Mouse (Mus musculus): ENCODE data around the gene Gtf3c5. TPM values are rescaled to one million over a fixed set of nuclear protein-coding genes. Genes with fewer than 3 reads are reported as not detected.

The Gtf3c5 gene
- polyA plus RNA-seq, 1 experiment from 2014 or later: 12.6 TPM

- Histone ChIP-seq H3K4me2 (peak overlapping the region; percentile 36), H3K27me3 (no peaks in the 10 kb centered on the region), H3K9ac (peak overlapping the region; percentile 35; the same call in 1 of the 2 replicates), H3K4me3 (replicated peaks) (no peak overlapping the region), H3K4me1 (replicated peaks) (peaks cover 93% of the 10 kb centered on the region), H3K27ac (replicated peaks) (peak overlapping the region; percentile 84), H3K36me3 (replicated peaks) (peaks cover 47% of the 10 kb centered on the region), H3K9me3 (replicated peaks) (no peaks in the 10 kb centered on the region)
- 29% methylated on average over 10 of the region's 10 CpGs for WGBS (ENCODE audit: insufficient replicate concordance)
- ATAC-seq (ENCODE audit: insufficient read depth): peak; percentile 64
Measured at GRCm38 (mm10) chr2:28607341-28608165, 24.0 kb upstream of the Gtf3c5 start.

DNA sequence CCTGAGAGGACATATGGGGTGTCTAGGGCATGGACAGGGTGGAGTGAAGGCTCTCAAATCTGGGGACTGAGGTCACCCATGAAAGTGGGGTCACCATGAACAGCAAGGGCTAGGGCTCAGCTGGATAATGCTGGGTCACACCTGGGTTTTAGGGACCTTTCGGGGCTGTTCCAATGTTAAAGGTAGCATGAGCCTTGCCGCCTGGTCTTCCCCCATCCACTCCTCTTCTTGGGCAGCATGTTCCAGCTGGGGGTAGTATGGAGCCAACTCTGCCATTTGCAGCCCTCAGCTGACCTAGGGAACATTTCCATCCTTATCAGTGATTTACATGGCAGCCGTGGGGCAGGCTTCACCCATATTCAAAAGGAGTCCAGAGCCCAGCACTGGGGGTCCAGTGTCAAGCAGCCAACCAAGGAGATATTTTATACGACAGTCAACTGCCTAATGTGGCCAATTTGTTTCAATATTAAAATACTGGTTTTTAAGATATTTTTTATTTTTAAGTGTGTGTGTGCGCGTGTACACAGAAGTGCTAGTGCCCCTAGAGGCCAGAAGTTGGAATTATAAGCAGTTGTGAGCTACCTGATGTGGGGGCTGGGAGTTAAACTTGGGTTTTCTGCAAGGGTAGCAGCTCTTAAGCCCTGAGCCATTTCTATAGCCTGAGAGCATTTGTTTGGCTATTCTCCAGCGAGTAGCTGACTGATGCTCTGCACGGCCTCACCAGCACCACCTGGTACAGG, 23.2 kb upstream of the Gtf3c5 start:
- 51% methylated on average over 8 of the region's 8 CpGs for WGBS (ENCODE audit: insufficient replicate concordance)
- ATAC-seq (ENCODE audit: insufficient read depth): no peak
- Histone ChIP-seq H3K4me3 (replicated peaks) (no peak overlapping the region), H3K36me3 (replicated peaks) (peaks cover 40% of the 10 kb centered on the region), H3K4me1 (replicated peaks) (peaks cover 93% of the 10 kb centered on the region), H3K9ac (peak overlapping the region; percentile 35; the same call in 1 of the 2 replicates), H3K27me3 (no peaks in the 10 kb centered on the region), H3K4me2 (0 out of 2 replicates have a peak overlapping the region, but pooled peaks have one; percentile 36), H3K27ac (replicated peaks) (peak overlapping the region; percentile 84), H3K9me3 (replicated peaks) (no peaks in the 10 kb centered on the region)

GRCm38 (mm10) chr2:28605789-28606541, 22.4 kb upstream of the Gtf3c5 start:
- Histone ChIP-seq H3K36me3 (replicated peaks) (peaks cover 32% of the 10 kb centered on the region), H3K27me3 (no peaks in the 10 kb centered on the region), H3K4me2 (no peak overlapping the region), H3K9ac (no peak overlapping the region), H3K4me1 (replicated peaks) (peaks cover 93% of the 10 kb centered on the region), H3K27ac (replicated peaks) (peak overlapping the region; percentile 84), H3K4me3 (replicated peaks) (no peak overlapping the region), H3K9me3 (replicated peaks) (no peaks in the 10 kb centered on the region)
- no peak for ATAC-seq (ENCODE audit: insufficient read depth)
- 46% methylated on average over 14 of the region's 14 CpGs for WGBS (ENCODE audit: insufficient replicate concordance)

DNA sequence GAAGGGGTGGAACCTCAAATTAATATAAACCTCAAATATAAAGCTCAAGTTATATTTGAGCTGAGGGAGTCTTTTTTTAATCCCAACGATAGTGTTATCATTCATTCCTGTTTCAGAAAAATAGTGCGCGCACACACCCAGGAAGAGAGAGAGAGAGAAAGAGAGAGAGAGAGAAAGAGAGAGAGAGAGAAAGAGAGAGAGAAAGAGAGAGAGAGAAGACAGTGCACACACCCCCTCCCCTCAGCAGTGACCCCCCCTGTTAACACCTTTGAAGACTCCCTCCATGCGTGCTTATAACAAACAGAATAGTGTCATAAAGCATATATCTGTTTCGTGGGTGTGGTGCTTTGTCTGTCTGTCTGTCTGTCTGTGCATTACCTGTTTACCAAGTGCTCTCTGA, 20.0 kb upstream of the Gtf3c5 start:
- peaks cover 7% of the 10 kb centered on the region for H3K36me3 ChIP-seq (replicated peaks)
- peaks cover 93% of the 10 kb centered on the region for H3K4me1 ChIP-seq (replicated peaks)
- 0 out of 2 replicates have a peak overlapping the region, but pooled peaks have one; percentile 35 for H3K9ac ChIP-seq
- H3K4me2 ChIP-seq: no peak overlapping the region
- H3K27ac ChIP-seq (replicated peaks): peak overlapping the region; percentile 94
- WGBS (ENCODE audit: insufficient replicate concordance): 35% methylated on average over 5 of the region's 5 CpGs
- ATAC-seq (ENCODE audit: insufficient read depth): no peak
- H3K9me3 ChIP-seq (replicated peaks): no peaks in the 10 kb centered on the region
- H3K4me3 ChIP-seq (replicated peaks): no peak overlapping the region
- no peaks in the 10 kb centered on the region for H3K27me3 ChIP-seq

DNA sequence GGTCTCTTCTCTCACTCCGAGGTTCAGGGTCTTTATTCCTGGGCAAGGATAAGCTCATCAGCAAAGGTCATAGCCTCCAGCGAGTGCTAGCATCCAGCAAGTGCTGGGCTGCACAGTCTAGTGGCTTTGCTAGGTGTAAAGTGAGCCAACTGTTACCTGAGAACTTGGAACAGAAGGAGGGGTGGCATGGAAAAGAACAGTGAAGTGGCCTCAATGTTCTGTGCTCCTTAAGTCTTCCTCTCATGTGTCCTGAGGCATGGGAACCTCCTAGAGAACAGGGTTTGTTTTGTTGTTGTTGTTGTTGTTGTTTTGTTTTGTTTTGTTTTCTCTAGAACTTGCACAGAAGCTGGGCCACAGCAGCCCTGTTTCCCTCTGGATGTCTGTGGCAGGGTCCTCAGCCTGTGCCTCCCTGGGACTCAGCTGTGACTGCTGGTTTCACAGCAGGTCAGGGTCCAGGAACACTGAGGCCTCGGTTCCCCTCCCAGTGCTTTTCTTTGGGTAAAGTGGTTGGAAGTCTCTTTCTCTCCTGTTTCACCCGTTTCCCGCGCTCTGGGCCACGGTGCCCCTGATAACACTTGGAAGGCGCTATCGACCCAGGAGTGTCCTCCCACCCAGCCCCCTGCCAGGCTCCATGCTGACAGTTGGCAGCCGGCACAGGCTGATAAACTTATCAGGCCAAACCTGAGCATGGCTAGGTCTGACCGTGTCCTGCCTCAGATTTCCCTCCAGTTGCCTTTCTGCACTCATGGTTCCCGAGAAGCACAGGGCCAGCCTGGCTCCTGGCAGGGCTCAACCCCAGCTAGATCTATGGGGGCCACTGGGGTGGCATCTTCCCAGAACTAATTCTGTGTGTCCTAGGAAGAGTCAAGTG, 18.4 kb upstream of the Gtf3c5 start:
- H3K27me3 ChIP-seq: no peaks in the 10 kb centered on the region
- peak overlapping the region; percentile 60 for H3K9ac ChIP-seq
- peak; percentile 88 for ATAC-seq (ENCODE audit: insufficient read depth)
- peaks cover 93% of the 10 kb centered on the region for H3K4me1 ChIP-seq (replicated peaks)
- 0 out of 2 replicates have a peak, but pooled peaks cover 3% of the 10 kb centered on the region for H3K9me3 ChIP-seq (replicated peaks)
- H3K4me3 ChIP-seq (replicated peaks): peak overlapping the region; percentile 31
- 20% methylated on average over 12 of the region's 12 CpGs for WGBS (ENCODE audit: insufficient replicate concordance)
- H3K36me3 ChIP-seq (replicated peaks): 0 out of 2 replicates have a peak, but pooled peaks cover 3% of the 10 kb centered on the region
- peak overlapping the region; percentile 74 for H3K4me2 ChIP-seq
- peak overlapping the region; percentile 94 for H3K27ac ChIP-seq (replicated peaks)

DNA sequence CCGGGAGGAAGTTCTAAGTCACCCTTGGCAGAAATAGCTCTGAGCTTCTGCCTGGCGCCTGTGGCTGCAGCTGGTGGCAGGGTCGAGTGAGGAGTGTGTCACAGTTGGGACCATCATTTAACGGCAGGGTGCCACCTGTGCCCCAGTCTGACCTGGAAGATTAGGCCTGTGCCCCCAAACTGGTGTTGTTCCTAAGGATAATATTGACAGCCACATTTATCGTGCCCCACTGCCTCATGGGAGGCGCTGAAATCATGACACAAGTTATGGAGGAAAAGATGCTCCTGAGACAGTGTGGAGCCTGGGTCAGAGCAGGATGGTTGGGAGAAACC, 16.0 kb upstream of the Gtf3c5 start:
- H3K4me3 ChIP-seq (replicated peaks): no peak overlapping the region
- 0 out of 2 replicates have a peak, but pooled peaks cover 3% of the 10 kb centered on the region for H3K9me3 ChIP-seq (replicated peaks)
- no peak for ATAC-seq (ENCODE audit: insufficient read depth)
- no peaks in the 10 kb centered on the region for H3K27me3 ChIP-seq
- H3K9ac ChIP-seq: peak overlapping the region; percentile 58
- 21% methylated on average over 6 of the region's 6 CpGs for WGBS (ENCODE audit: insufficient replicate concordance)
- peak overlapping the region; percentile 60 for H3K4me2 ChIP-seq
- H3K4me1 ChIP-seq (replicated peaks): peaks cover 97% of the 10 kb centered on the region
- no peaks in the 10 kb centered on the region for H3K36me3 ChIP-seq (replicated peaks)
- peak overlapping the region; percentile 94 for H3K27ac ChIP-seq (replicated peaks)

- H3K9ac ChIP-seq: peak overlapping the region; percentile 58
- H3K4me1 ChIP-seq (replicated peaks): peaks cover 98% of the 10 kb centered on the region
- no peaks in the 10 kb centered on the region for H3K27me3 ChIP-seq
- H3K4me2 ChIP-seq: peak overlapping the region; percentile 60
- no peak overlapping the region for H3K4me3 ChIP-seq (replicated peaks)
- ATAC-seq (ENCODE audit: insufficient read depth): no peak
- H3K9me3 ChIP-seq (replicated peaks): 0 out of 2 replicates have a peak, but pooled peaks cover 3% of the 10 kb centered on the region
- peak overlapping the region; percentile 94 for H3K27ac ChIP-seq (replicated peaks)
- 9% methylated on average over 12 of the region's 12 CpGs for WGBS (ENCODE audit: insufficient replicate concordance)
- no peaks in the 10 kb centered on the region for H3K36me3 ChIP-seq (replicated peaks)
Measured at GRCm38 (mm10) chr2:28598692-28599568, 15.4 kb upstream of the Gtf3c5 start.

- peaks cover 96% of the 10 kb centered on the region for H3K4me1 ChIP-seq (replicated peaks)
- ATAC-seq (ENCODE audit: insufficient read depth): peak; percentile 79
- peak overlapping the region; percentile 60 for H3K4me2 ChIP-seq
- 0 out of 2 replicates have a peak, but pooled peaks cover 3% of the 10 kb centered on the region for H3K9me3 ChIP-seq (replicated peaks)
- no peaks in the 10 kb centered on the region for H3K36me3 ChIP-seq (replicated peaks)
- no peaks in the 10 kb centered on the region for H3K27me3 ChIP-seq
- H3K4me3 ChIP-seq (replicated peaks): peak overlapping the region; percentile 14
- H3K27ac ChIP-seq (replicated peaks): peak overlapping the region; percentile 94
- peak overlapping the region; percentile 58 for H3K9ac ChIP-seq
- WGBS (ENCODE audit: insufficient replicate concordance): 21% methylated on average over 7 of the region's 7 CpGs
Measured at GRCm38 (mm10) chr2:28597733-28598547, 14.4 kb upstream of the Gtf3c5 start.

DNA sequence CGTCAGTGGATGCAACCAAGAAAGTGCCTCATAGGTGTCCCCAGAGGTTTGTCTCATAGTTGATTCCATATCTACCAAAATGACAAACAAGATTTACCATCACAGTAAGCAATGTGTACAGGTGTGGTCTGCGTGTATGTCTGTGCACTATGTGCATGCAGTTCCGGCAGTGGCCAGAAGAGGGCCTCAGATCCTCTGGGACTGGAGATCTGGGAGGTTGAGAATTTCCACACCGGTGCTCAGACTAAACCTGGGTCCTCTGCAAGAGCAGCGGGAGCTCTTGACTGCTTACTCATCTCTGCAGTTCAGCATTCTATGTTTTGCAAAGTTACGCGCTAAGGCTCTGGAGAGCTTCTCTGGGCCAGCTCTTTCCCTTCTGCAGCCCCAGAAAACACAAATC, 13.4 kb upstream of the Gtf3c5 start:
- H3K4me2 ChIP-seq: peak overlapping the region; percentile 60

More for the DNA sequence above, 13.4 kb upstream of the Gtf3c5 start:
- no peak for ATAC-seq (ENCODE audit: insufficient read depth)
- no peak overlapping the region for H3K9ac ChIP-seq
- 62% methylated on average over 7 of the region's 7 CpGs for WGBS (ENCODE audit: insufficient replicate concordance)
- no peaks in the 10 kb centered on the region for H3K36me3 ChIP-seq (replicated peaks)
- H3K27ac ChIP-seq (replicated peaks): peak overlapping the region; percentile 94
- H3K4me3 ChIP-seq (replicated peaks): no peak overlapping the region
- H3K27me3 ChIP-seq: no peaks in the 10 kb centered on the region
- H3K4me1 ChIP-seq (replicated peaks): peaks cover 94% of the 10 kb centered on the region
- 0 out of 2 replicates have a peak, but pooled peaks cover 3% of the 10 kb centered on the region for H3K9me3 ChIP-seq (replicated peaks)

All from liver, embryonic 15.5 days (tissue).